Mouse (Mus musculus) neural tube, embryonic 15.5 days (tissue): ENCODE results near the gene Qdpr. TPM values are rescaled to one million over a fixed set of nuclear protein-coding genes. Genes with fewer than 3 reads are reported as not detected.

Experiments used
- ATAC-seq: fragments of 200-750 bp; cut with Nextera tagmentation; 2 replicates; pipeline ENCODE4 v1.8.0; 2017; ENCODE audit warnings: mild to moderate bottlenecking, moderate TSS enrichment, moderate library complexity; ENCODE audit not compliant: low FRiP score
- H3K27ac ChIP-seq: fragments of 300-500 bp; sonication (generic); replicated peaks from 2 replicates; pipeline ENCODE4 v1.5.1; 2015; ENCODE audit warnings: mild to moderate bottlenecking, inconsistent platforms
- H3K27me3 ChIP-seq: fragments of 300-500 bp; sonication (generic); replicated peaks from 2 replicates; pipeline ENCODE4 v1.6.1; 2015; ENCODE audit warnings: inconsistent platforms
- H3K36me3 ChIP-seq: fragments of 300-500 bp; sonication (generic); 2 replicates; pipeline ENCODE4 v1.6.1; 2015; ENCODE audit warnings: inconsistent platforms
- H3K4me1 ChIP-seq: fragments of 300-500 bp; sonication (generic); 2 replicates; pipeline ENCODE4 v1.6.1; 2015; ENCODE audit warnings: inconsistent platforms
- H3K4me2 ChIP-seq: fragments of 300-500 bp; sonication (generic); 2 replicates; pipeline ENCODE4 v1.6.1; 2015; ENCODE audit warnings: inconsistent platforms, mild to moderate bottlenecking, moderate library complexity
- H3K4me3 ChIP-seq: fragments of 300-500 bp; sonication (generic); replicated peaks from 2 replicates; pipeline ENCODE4 v1.5.1; 2015; ENCODE audit warnings: mild to moderate bottlenecking, inconsistent platforms
- H3K9ac ChIP-seq: fragments of 300-500 bp; sonication (generic); replicated peaks from 2 replicates; pipeline ENCODE4 v1.6.1; 2015; ENCODE audit warnings: mild to moderate bottlenecking, inconsistent platforms
- H3K9me3 ChIP-seq: fragments of 300-500 bp; sonication (generic); replicated peaks from 2 replicates; pipeline ENCODE4 v1.6.1; 2016; ENCODE audit warnings: inconsistent platforms
- WGBS: fragments of 180-500 bp; shearing (Covaris S2); methylation state at CpG from one replicate; pipeline ENCODE4 v1.1.7; 2015; ENCODE audit warnings: mixed read lengths; 5-methylcytosine and 5-hydroxymethylcytosine counted together
- polyA plus RNA-seq: library from polyadenylated mRNA; unstranded; fragments of >200 nt; fragmentation: Nextera tagmentation; extraction: Ambion mirVana; gene quantifications from 2 replicates; pipeline ENCODE4 v1.2.1, GENCODE M21; 2015

Qdpr gene
- polyA plus RNA-seq: 143 and 155 TPM in 2 replicates

DNA sequence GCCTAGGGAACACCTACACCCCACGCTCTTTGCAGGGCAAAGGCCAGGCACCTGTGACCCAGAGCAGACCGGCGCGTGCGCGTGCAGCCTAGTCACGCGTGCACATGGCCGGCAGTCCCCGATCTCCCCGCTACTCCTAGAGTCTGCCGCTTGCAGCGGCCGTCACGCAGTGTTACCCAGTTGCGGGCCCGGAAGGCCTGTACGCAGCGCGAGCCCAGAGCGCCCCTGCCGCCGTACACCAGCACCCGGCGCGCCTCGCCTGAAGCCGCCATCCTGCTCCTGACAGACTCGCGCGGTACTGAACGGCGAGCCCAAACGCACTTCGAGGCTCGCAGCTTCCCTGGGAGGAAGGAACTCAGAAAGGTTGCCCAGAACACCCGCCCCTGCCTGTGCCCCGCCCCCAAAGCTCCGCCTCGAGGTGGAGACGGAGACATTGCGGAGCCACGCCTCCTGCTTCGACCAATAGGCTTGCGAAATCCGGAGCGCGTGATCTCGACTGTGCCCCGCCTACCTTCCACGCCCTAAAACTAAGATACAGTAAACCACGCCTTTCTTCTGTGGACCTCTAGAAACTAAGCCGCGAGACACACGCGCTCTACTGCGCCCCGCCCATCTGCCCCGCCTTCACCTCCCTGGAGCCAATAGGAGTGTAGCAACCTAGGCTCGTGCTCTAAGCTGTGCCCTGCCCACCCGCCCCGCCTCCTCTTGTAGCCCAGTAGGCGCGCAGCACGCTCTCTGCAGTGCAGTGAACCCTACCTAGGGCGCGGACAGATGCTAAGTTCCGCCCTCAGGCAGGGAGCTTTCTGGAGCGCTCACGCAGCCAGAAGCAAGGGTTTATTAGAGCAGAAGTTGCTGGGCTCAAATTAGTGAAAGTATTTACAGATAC is at the start of gene Qdpr:
TSS of gene Qdpr (minus strand) at position 406 of the 886 bp plus-strand sequence.
- peaks cover 20% of the 10 kb centered on the region for H3K4me1 ChIP-seq
- no peaks in the 10 kb centered on the region for H3K27me3 ChIP-seq
- H3K9me3 ChIP-seq: no peaks in the 10 kb centered on the region
- peak within 1 kb of the TSS; percentile 77 for H3K4me3 ChIP-seq
- peak; percentile 99 for ATAC-seq
- H3K27ac ChIP-seq: peak within 1 kb of the TSS; percentile 82
- peak within 1 kb of the TSS; percentile 96 for H3K4me2 ChIP-seq
- WGBS: under 1% methylated on average over 70 of the region's 70 CpGs
- H3K36me3 ChIP-seq: no peaks in the 10 kb centered on the region
- H3K9ac ChIP-seq: peak within 1 kb of the TSS; percentile 63

GRCm38 (mm10) chr5:45497564-45497963 is 47.5 kb upstream of the Qdpr start:
- 88% methylated on average over 5 of the region's 5 CpGs for WGBS
- no peaks in the 10 kb centered on the region for H3K27me3 ChIP-seq
- no peak for ATAC-seq
- peaks cover 31% of the 10 kb centered on the region for H3K36me3 ChIP-seq
- H3K4me3 ChIP-seq: no peak overlapping the region
- no peak overlapping the region for H3K27ac ChIP-seq
- H3K9me3 ChIP-seq: no peaks in the 10 kb centered on the region
- H3K4me1 ChIP-seq: peaks cover 14% of the 10 kb centered on the region
- H3K4me2 ChIP-seq: no peak overlapping the region
- H3K9ac ChIP-seq: no peak overlapping the region

- no peak for ATAC-seq
- H3K27me3 ChIP-seq: no peaks in the 10 kb centered on the region
- WGBS: 90% methylated on average over 12 of the region's 12 CpGs
Measured at GRCm38 (mm10) chr5:45496930-45497550, 47.0 kb upstream of the Qdpr start.

DNA sequence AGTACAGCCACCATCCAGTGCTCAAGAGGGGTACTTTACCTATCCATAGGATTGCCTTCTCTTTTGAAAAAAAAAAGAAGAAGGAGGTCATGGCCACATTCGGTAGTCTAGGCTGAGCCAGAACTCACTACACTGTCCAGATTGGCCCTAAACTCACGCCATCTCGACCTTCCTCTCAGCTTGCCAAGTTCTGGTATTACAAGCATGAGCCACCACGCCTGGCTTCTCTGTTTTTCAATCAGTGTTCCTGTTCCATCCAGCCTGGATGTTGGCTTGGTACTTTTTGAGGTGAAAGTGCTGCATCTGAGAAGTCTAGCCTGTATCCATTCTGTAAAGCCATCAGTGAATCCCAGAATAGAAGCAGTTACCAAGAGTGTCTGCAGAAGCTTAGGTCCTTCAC is 46.4 kb upstream of the Qdpr start:
- no peak for ATAC-seq
- H3K27ac ChIP-seq: no peak overlapping the region
- no peak overlapping the region for H3K9ac ChIP-seq
- WGBS: 90% methylated on average over 4 of the region's 4 CpGs
- H3K4me3 ChIP-seq: no peak overlapping the region
- peaks cover 14% of the 10 kb centered on the region for H3K4me1 ChIP-seq
- no peak overlapping the region for H3K4me2 ChIP-seq
- H3K9me3 ChIP-seq: no peaks in the 10 kb centered on the region
- H3K36me3 ChIP-seq: peaks cover 27% of the 10 kb centered on the region
- no peaks in the 10 kb centered on the region for H3K27me3 ChIP-seq

More at GRCm38 (mm10) chr5:45496930-45497550, 47.0 kb upstream of the Qdpr start:
- H3K9ac ChIP-seq: no peak overlapping the region
- peaks cover 27% of the 10 kb centered on the region for H3K36me3 ChIP-seq
- peaks cover 14% of the 10 kb centered on the region for H3K4me1 ChIP-seq
- H3K4me3 ChIP-seq: no peak overlapping the region
- H3K9me3 ChIP-seq: no peaks in the 10 kb centered on the region
- H3K27ac ChIP-seq: no peak overlapping the region
- H3K4me2 ChIP-seq: no peak overlapping the region; the same call in 1 of the 2 replicates

DNA sequence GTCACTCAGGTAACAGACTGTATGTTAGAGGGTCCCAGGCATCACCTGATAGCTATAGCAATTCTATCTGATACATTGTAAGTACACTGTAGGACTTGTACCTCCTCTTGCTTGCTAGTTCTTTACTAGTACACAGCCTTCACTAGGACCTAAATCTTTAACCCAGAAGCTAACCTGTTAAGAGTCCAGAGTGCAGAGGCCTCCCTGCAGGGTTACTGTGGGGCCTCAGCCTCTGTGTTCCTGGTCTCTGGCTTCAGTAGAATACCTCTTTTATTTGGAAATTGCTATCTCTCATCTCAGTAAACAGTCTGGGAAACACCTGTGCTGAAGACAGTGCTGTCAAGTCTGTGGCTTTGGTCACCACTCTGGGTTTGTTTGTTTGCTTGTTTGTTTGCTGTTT is 46.0 kb upstream of the Qdpr start:
- Histone ChIP-seq H3K27ac (no peak overlapping the region), H3K27me3 (no peaks in the 10 kb centered on the region), H3K36me3 (peaks cover 27% of the 10 kb centered on the region), H3K9ac (no peak overlapping the region), H3K4me1 (peaks cover 14% of the 10 kb centered on the region), H3K4me3 (no peak overlapping the region), H3K4me2 (no peak overlapping the region), H3K9me3 (no peaks in the 10 kb centered on the region)
- no peak for ATAC-seq

- peaks cover 14% of the 10 kb centered on the region for H3K4me1 ChIP-seq
- no peak overlapping the region for H3K4me3 ChIP-seq
- WGBS: 92% methylated on average over 3 of the region's 3 CpGs
- no peak overlapping the region for H3K27ac ChIP-seq
- no peak overlapping the region for H3K9ac ChIP-seq
- H3K9me3 ChIP-seq: no peaks in the 10 kb centered on the region
- H3K27me3 ChIP-seq: no peaks in the 10 kb centered on the region
- peaks cover 23% of the 10 kb centered on the region for H3K36me3 ChIP-seq
- no peak for ATAC-seq
- H3K4me2 ChIP-seq: no peak overlapping the region
Measured at GRCm38 (mm10) chr5:45495429-45495975, 45.5 kb upstream of the Qdpr start.

DNA sequence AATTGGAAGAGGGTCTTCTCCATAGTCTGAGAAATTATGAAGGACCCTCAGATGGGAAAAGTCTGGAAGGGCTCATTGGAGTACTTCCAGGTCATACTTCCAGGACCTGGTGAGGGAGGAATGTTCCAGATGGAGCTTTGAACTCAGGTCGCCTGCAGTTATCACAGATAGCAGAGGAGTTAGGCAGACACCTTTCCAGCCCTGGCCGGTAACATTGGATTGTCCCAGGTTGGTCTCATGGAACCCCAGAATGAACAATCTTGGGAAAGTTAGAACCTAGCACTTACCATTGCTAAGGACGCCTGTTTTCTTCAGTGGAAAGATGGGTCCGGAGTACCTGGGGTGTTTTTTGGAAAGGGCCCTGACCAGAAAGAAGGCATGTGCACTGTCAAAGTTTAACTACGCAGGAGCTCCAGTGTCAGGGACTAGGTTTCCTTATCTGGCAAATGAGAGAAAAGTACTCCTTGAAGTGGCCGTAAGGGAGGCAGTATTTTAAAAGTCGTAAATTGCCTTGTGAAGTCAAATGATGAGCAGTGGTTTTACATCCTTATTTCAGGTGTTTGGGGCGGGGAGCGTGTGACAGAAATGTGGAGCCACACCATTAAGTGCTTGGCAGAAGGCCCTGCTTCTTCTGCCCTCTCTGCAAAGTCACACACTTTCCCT is 44.2 kb upstream of the Qdpr start:
- peak overlapping the region; percentile 76 for H3K4me3 ChIP-seq
- peaks cover 18% of the 10 kb centered on the region; the same call in 1 of the 2 replicates for H3K36me3 ChIP-seq
- H3K9ac ChIP-seq: peak overlapping the region; percentile 76
- H3K4me1 ChIP-seq: peaks cover 14% of the 10 kb centered on the region
- no peak for ATAC-seq
- peak overlapping the region; percentile 65; the same call in 1 of the 2 replicates for H3K27ac ChIP-seq
- no peaks in the 10 kb centered on the region for H3K27me3 ChIP-seq
- no peaks in the 10 kb centered on the region for H3K9me3 ChIP-seq
- WGBS: 61% methylated on average over 9 of the region's 9 CpGs
- H3K4me2 ChIP-seq: peak overlapping the region; percentile 85

GRCm38 (mm10) chr5:45493191-45494092 is 43.4 kb upstream of the Qdpr start, which contains the start of gene Lap3:
TSS of gene Lap3 (plus strand) at chr5:45493374.
- Histone ChIP-seq H3K4me1 (peaks cover 14% of the 10 kb centered on the region), H3K9me3 (no peaks in the 10 kb centered on the region), H3K27ac (peak within 1 kb of the TSS; percentile 65), H3K36me3 (peaks cover 12% of the 10 kb centered on the region; the same call in 1 of the 2 replicates), H3K4me3 (peak within 1 kb of the TSS; percentile 76), H3K27me3 (no peaks in the 10 kb centered on the region), H3K4me2 (peak within 1 kb of the TSS; percentile 85), H3K9ac (peak within 1 kb of the TSS; percentile 76)
- peak; percentile 97 for ATAC-seq
- under 1% methylated on average over 78 of the region's 78 CpGs for WGBS

DNA sequence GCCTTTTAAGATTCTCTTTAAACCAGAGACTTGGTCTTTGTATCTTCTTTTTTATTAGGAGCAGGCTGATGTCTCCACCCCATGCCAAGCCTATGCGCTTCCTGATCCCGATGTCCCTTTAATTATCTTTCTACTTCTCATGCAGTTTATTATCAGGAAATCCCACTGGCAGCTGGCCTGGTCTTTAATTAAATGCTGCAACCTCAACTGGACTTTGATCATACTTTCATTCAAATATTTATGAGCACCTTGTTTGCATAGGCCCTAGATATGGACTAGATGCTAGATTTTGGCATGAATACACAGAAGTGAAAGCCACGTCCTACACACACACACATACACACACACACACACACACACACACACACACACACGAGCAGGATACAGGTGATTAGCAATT is 41.7 kb upstream of the Qdpr start:
- H3K9ac ChIP-seq: no peak overlapping the region
- ATAC-seq: no peak
- no peaks in the 10 kb centered on the region for H3K9me3 ChIP-seq
- H3K27ac ChIP-seq: no peak overlapping the region
- peaks cover under 1% of the 10 kb centered on the region; the same call in 1 of the 2 replicates for H3K36me3 ChIP-seq
- no peak overlapping the region for H3K4me3 ChIP-seq
- H3K4me1 ChIP-seq: peaks cover 14% of the 10 kb centered on the region
- H3K27me3 ChIP-seq: no peaks in the 10 kb centered on the region
- no peak overlapping the region for H3K4me2 ChIP-seq
- WGBS: 69% methylated on average over 4 of the region's 4 CpGs

DNA sequence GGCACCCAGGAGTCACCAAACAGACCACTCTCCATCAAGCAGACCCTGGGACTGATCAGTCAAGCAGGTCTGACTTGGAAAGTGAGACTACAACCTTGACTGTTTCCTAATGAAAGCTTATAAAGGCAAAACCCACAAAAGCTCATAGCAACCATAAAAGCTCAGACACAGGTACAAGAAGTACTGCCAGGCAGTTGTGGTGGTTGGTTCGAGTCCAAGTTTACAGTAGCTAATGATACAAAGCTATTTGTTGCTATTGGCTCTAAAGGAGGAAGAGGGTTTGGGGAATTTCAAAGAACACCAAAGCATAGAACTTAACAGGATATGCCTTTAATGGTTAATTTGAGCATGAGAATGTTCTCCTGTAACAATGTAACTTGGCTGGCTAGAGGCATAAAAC is 33.6 kb upstream of the Qdpr start:
- WGBS: 88% methylated on average over 1 of the region's 1 CpGs
- H3K27ac ChIP-seq: no peak overlapping the region
- no peaks in the 10 kb centered on the region for H3K36me3 ChIP-seq
- no peaks in the 10 kb centered on the region; the same call in 1 of the 2 replicates for H3K27me3 ChIP-seq
- ATAC-seq: no peak
- no peak overlapping the region for H3K9ac ChIP-seq
- H3K9me3 ChIP-seq: no peaks in the 10 kb centered on the region
- H3K4me2 ChIP-seq: no peak overlapping the region
- H3K4me1 ChIP-seq: no peaks in the 10 kb centered on the region
- no peak overlapping the region for H3K4me3 ChIP-seq
